Mouse (Mus musculus) embryonic fibroblast, embryonic 13.5 days (primary cell): ENCODE measurements around the gene Gm20721. TPM values are rescaled to one million over a fixed set of nuclear protein-coding genes. Genes with fewer than 3 reads are reported as not detected.

ENCODE experiments used
- H3K27ac ChIP-seq: 2 replicates; pipeline ENCODE4 v1.5.1; 2012; ENCODE audit warnings: low read length, control low read depth, inconsistent platforms; ENCODE audit not compliant: insufficient read depth
- H3K4me1 ChIP-seq: 2 replicates; pipeline ENCODE4 v1.6.1; 2011; ENCODE audit warnings: low read length; ENCODE audit not compliant: control insufficient read depth, insufficient read depth
- H3K4me3 ChIP-seq: 2 replicates; pipeline ENCODE4 v1.5.1; 2011; ENCODE audit warnings: mild to moderate bottlenecking, control low read depth, low read length; ENCODE audit not compliant: insufficient read depth
- CTCF ChIP-seq: IDR thresholded peaks from 2 replicates; pipeline ENCODE4 v1.5.1; 2011; ENCODE audit warnings: mild to moderate bottlenecking, control low read depth, low read length, moderate library complexity, borderline replicate concordance; ENCODE audit not compliant: insufficient read depth
- POLR2A ChIP-seq: IDR thresholded peaks from 2 replicates; pipeline ENCODE4 v1.6.1; 2011; ENCODE audit warnings: low read depth, mild to moderate bottlenecking, control low read depth, low read length, moderate library complexity
- polyA plus RNA-seq: library from polyadenylated mRNA; stranded (reverse); fragments of >200 nt; gene quantifications from 2 replicates; pipeline ENCODE4 v1.2.4, GENCODE M21; 2011; ENCODE audit warnings: low read depth; ENCODE audit not compliant: missing spikeins, insufficient read length

Gm20721 gene
- polyA plus RNA-seq, 1 experiment: 10.6 TPM

- no peak for TF ChIP-seq POLR2A
- no peak for TF ChIP-seq CTCF
Measured at GRCm38 (mm10) chr2:174312661-174313060, 33.9 kb downstream of the Gm20721 start.

GRCm38 (mm10) chr2:174312118-174312647 lies 34.3 kb downstream of the Gm20721 start:
- no peak overlapping the region for H3K27ac ChIP-seq

More at GRCm38 (mm10) chr2:174312661-174313060, 33.9 kb downstream of the Gm20721 start:
- H3K4me1 ChIP-seq: no peaks in the 10 kb centered on the region
- H3K27ac ChIP-seq: no peak overlapping the region
- H3K4me3 ChIP-seq: no peak overlapping the region

GRCm38 (mm10) chr2:174311613-174312012 lies 34.9 kb downstream of the Gm20721 start:
- H3K27ac ChIP-seq: no peak overlapping the region
- H3K4me1 ChIP-seq: no peaks in the 10 kb centered on the region

More at GRCm38 (mm10) chr2:174312118-174312647, 34.3 kb downstream of the Gm20721 start:
- Histone ChIP-seq H3K4me1 (no peaks in the 10 kb centered on the region), H3K4me3 (no peak overlapping the region)
- TF ChIP-seq CTCF (peak; percentile 58; the same call in 1 of the 2 replicates), POLR2A (no peak)

GRCm38 (mm10) chr2:174310913-174311514 lies 35.5 kb downstream of the Gm20721 start:
- Histone ChIP-seq H3K4me1 (no peaks in the 10 kb centered on the region), H3K4me3 (no peak overlapping the region), H3K27ac (no peak overlapping the region)
- TF ChIP-seq CTCF (no peak), POLR2A (no peak)

More at GRCm38 (mm10) chr2:174311613-174312012, 34.9 kb downstream of the Gm20721 start:
- no peak overlapping the region for H3K4me3 ChIP-seq
- TF ChIP-seq POLR2A (no peak), CTCF (no peak)

GRCm38 (mm10) chr2:174307903-174308302 lies 38.6 kb downstream of the Gm20721 start:
- Histone ChIP-seq H3K4me3 (no peak overlapping the region), H3K27ac (no peak overlapping the region), H3K4me1 (no peaks in the 10 kb centered on the region)
- TF ChIP-seq POLR2A (no peak), CTCF (no peak)

GRCm38 (mm10) chr2:174305646-174306045 lies 40.9 kb downstream of the Gm20721 start:
- no peak overlapping the region for H3K4me3 ChIP-seq
- no peak overlapping the region for H3K27ac ChIP-seq
- no peaks in the 10 kb centered on the region for H3K4me1 ChIP-seq
- TF ChIP-seq POLR2A (no peak), CTCF (no peak)

GRCm38 (mm10) chr2:174302526-174302925 lies 44.0 kb downstream of the Gm20721 start:
- no peak overlapping the region for H3K27ac ChIP-seq
- TF ChIP-seq CTCF (no peak), POLR2A (no peak)
- no peaks in the 10 kb centered on the region for H3K4me1 ChIP-seq

GRCm38 (mm10) chr2:174300666-174301065 lies 45.8 kb downstream of the Gm20721 start:
- TF ChIP-seq CTCF (no peak), POLR2A (no peak)
- Histone ChIP-seq H3K4me3 (no peak overlapping the region), H3K27ac (no peak overlapping the region), H3K4me1 (no peaks in the 10 kb centered on the region)

More at GRCm38 (mm10) chr2:174302526-174302925, 44.0 kb downstream of the Gm20721 start:
- no peak overlapping the region for H3K4me3 ChIP-seq

GRCm38 (mm10) chr2:174300186-174300585 lies 46.3 kb downstream of the Gm20721 start:
- Histone ChIP-seq H3K27ac (no peak overlapping the region), H3K4me3 (0 out of 2 replicates have a peak overlapping the region, but pooled peaks have one; percentile 5), H3K4me1 (no peaks in the 10 kb centered on the region)
- no peak for TF ChIP-seq CTCF
- TF ChIP-seq POLR2A: no peak

GRCm38 (mm10) chr2:174299771-174300160 lies 46.7 kb downstream of the Gm20721 start:
- Histone ChIP-seq H3K27ac (no peak overlapping the region), H3K4me3 (0 out of 2 replicates have a peak overlapping the region, but pooled peaks have one; percentile 5), H3K4me1 (no peaks in the 10 kb centered on the region)
- no peak for TF ChIP-seq CTCF
- TF ChIP-seq POLR2A: no peak
